In the genomic region with DNA sequence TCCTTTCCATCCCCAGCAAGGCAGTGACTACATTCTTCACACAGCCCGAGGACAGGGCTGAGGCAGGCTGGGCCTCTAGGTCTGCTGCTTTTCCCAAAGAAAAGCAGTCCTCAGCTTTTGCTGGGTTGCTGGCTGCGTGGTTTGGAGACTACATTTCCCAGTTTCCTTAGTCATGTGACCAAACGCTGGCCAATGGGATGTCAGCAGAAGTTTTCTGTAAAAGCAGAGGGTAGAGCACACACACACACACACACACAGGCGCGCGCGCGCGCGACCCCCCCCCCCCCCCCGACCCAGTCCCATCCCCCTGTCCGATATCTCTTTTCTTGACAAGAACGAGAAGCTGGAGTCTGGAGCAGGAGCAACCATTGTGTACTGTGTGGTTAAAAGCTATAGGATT, we compare ENCODE assay signal across 8 mouse cellular contexts. TPM values are rescaled to one million over a fixed set of nuclear protein-coding genes. Genes with fewer than 3 reads are reported as not detected.
DNase-seq lines count a peak whose midpoint lies in the region; ATAC-seq and TF ChIP-seq lines count a peak whose summit lies in the region.

No protein-coding gene starts in this region.

- dilution Hi-C loops in CH12.LX (cut with MboI; ENCODE audit: extremely low pct_ligation_motif_present, extremely low pct_unique_long_range_greater_than_20kb, low sequenced_read_pairs): no loop called here

- in situ Hi-C loops in CH12.LX (cut with MboI; ENCODE audit: low pct_ligation_motif_present, low pct_unique_long_range_greater_than_20kb, low sequenced_read_pairs): no loop called here

- H3K9me3 ChIP-seq in CH12.LX (replicated peaks; ENCODE audit: low read length): no peaks in the 10 kb centered on the region
- no peaks in the 10 kb centered on the region for H3K9me3 ChIP-seq in hindbrain, embryonic 10.5 days
- H3K9me3 ChIP-seq in neural tube, embryonic 15.5 days (replicated peaks): no peaks in the 10 kb centered on the region

- ATAC-seq in neural tube, embryonic 15.5 days (ENCODE audit: low FRiP score): peak; percentile 36; the same call in 1 of the 2 replicates

- TF ChIP-seq EP300 in CH12.LX (IDR thresholded peaks at IDR 0.05; ENCODE audit: low read length): no peak

- no peak for TF ChIP-seq RAD21 in CH12.LX (IDR thresholded peaks at IDR 0.05; ENCODE audit: low read depth, low read length)

- H3K27ac ChIP-seq in CH12.LX (ENCODE audit: insufficient read depth, low read depth): no peak overlapping the region
- peak overlapping the region; percentile 90 for H3K27ac ChIP-seq in hindbrain, embryonic 10.5 days
- peak overlapping the region; percentile 80 for H3K27ac ChIP-seq in layer of hippocampus, adult 2 months
- H3K27ac ChIP-seq in neural tube, embryonic 15.5 days (replicated peaks): peak overlapping the region; percentile 45; the same call in 1 of the 2 replicates

- no peak overlapping the region for H3K9ac ChIP-seq in CH12.LX (ENCODE audit: insufficient read depth, low read depth)
- peak overlapping the region; percentile 36; the same call in 1 of the 2 replicates for H3K9ac ChIP-seq in neural tube, embryonic 15.5 days (replicated peaks)

- H3K79me2 ChIP-seq in CH12.LX (replicated peaks; ENCODE audit: control insufficient read depth, extremely low read depth, insufficient read depth, poor library complexity, severe bottlenecking): no peaks in the 10 kb centered on the region

- peaks cover 3 to 14% of the 10 kb centered on the region in 2 experiments; a peak in 3 of 4 replicates for H3K4me1 ChIP-seq in CH12.LX (ENCODE audit: control insufficient read depth in 1 of 2, insufficient read depth in 2 of 2)
- peaks cover 91% of the 10 kb centered on the region for H3K4me1 ChIP-seq in hindbrain, embryonic 10.5 days (replicated peaks)
- peaks cover 26% of the 10 kb centered on the region for H3K4me1 ChIP-seq in neural tube, embryonic 15.5 days

- no peak overlapping the region for H3K4me2 ChIP-seq in CH12.LX (ENCODE audit: insufficient read depth, low read depth, poor library complexity, severe bottlenecking)
- H3K4me2 ChIP-seq in neural tube, embryonic 15.5 days: peak overlapping the region; percentile 59

- TF ChIP-seq CTCF in CH12.LX (conservative IDR thresholded peaks at IDR 0.05 in 1 of 2, IDR thresholded peaks at IDR 0.05 in 1 of 2; ENCODE audit: low read depth in 2 of 2, low read length in 2 of 2): no peak
- TF ChIP-seq CTCF in layer of hippocampus, adult 2 months (conservative IDR thresholded peaks at IDR 0.05): no peak

- DNase-seq in CH12.LX (ENCODE audit: extremely low read depth): no peak
- DNase-seq in brain, embryonic 18.5 days (ENCODE audit: low read depth, low spot score): peak; percentile 51
- DNase-seq in forelimb bud, embryonic 11.5 days (ENCODE audit: low read depth, low spot score): peak; percentile 74
- peak; percentile 81 for DNase-seq in hindbrain, embryonic 10.5 days (ENCODE audit: low spot score)
- DNase-seq in layer of hippocampus, adult 2 months (ENCODE audit: low spot score in 2 of 2): peak in 1 of 2 experiments; percentile 72
- peak; percentile 74 to 78 for DNase-seq in lung, adult 18-20 months
- DNase-seq in spleen, postnatal 36 days (ENCODE audit: low spot score in 2 of 2): no peak

- TF ChIP-seq POLR2A in CH12.LX (IDR thresholded peaks at IDR 0.05; ENCODE audit: low read depth, low read length): no peak

- H3K27me3 ChIP-seq in CH12.LX (replicated peaks): no peaks in the 10 kb centered on the region
- no peaks in the 10 kb centered on the region for H3K27me3 ChIP-seq in hindbrain, embryonic 10.5 days (ENCODE audit: insufficient read depth, poor library complexity, severe bottlenecking)
- H3K27me3 ChIP-seq in neural tube, embryonic 15.5 days (replicated peaks): no peaks in the 10 kb centered on the region

- H3K4me3 ChIP-seq in CH12.LX (replicated peaks in 1 of 3; ENCODE audit: low read depth in 2 of 3, low read length in 2 of 3, poor library complexity in 1 of 3): no peak overlapping the region
- H3K4me3 ChIP-seq in hindbrain, embryonic 10.5 days: peak overlapping the region; percentile 14
- H3K4me3 ChIP-seq in layer of hippocampus, adult 2 months: peak overlapping the region; percentile 32; the same call in 1 of the 2 replicates
- peak overlapping the region; percentile 25 for H3K4me3 ChIP-seq in neural tube, embryonic 15.5 days (replicated peaks)

- WGBS in hindbrain, embryonic 10.5 days: under 1% methylated on average over 13 of the region's 13 CpGs
- WGBS in neural tube, embryonic 15.5 days: 2% methylated on average over 6 of the region's 13 CpGs

- no peaks in the 10 kb centered on the region for H3K36me3 ChIP-seq in CH12.LX (replicated peaks in 1 of 2; ENCODE audit: control insufficient read depth in 1 of 2, insufficient read depth in 1 of 2, low read length in 1 of 2)
- no peaks in the 10 kb centered on the region for H3K36me3 ChIP-seq in hindbrain, embryonic 10.5 days
- H3K36me3 ChIP-seq in neural tube, embryonic 15.5 days: no peaks in the 10 kb centered on the region

TF ChIP-seq in CH12.LX, 34 proteins besides CTCF, POLR2A, EP300 and RAD21:
- TF ChIP-seq MAX (IDR thresholded peaks at IDR 0.05; ENCODE audit: low read length) (no peak), USF2 (conservative IDR thresholded peaks at IDR 0.05; ENCODE audit: low read depth, low read length) (0 out of 2 replicates have a peak, but pooled peaks have one; percentile 12)

RNA-seq across cellular contexts. Expression of a gene that starts 20.1 kb away (rescaled TPM):
- total RNA-seq in CH12.LX (2012; rRNA removed) (not detected in 2 replicates), CH12.LX (2014; rRNA removed) (not detected in 2 replicates)
- not detected in 2 replicates for polyA plus RNA-seq in CH12.LX (2012; ENCODE audit: insufficient read length, low read depth)
- 3.1 and 3.4 TPM in 2 replicates for polyA plus RNA-seq in hindbrain, embryonic 10.5 days (2016; fragmentation: Nextera tagmentation; extraction: Ambion mirVana)
- total RNA-seq in layer of hippocampus, adult 2 months (2021): 1 to 10 TPM; 4.9 to 5.4 TPM
- polyA plus RNA-seq in neural tube, embryonic 15.5 days (2015; fragmentation: Nextera tagmentation; extraction: Ambion mirVana): 1.5 and 2.2 TPM in 2 replicates

RNA-seq across cellular contexts. Expression of a gene that starts 24.3 kb away (rescaled TPM):
- total RNA-seq in CH12.LX (2012; rRNA removed) (66.1 and 71.4 TPM in 2 replicates), CH12.LX (2014; rRNA removed) (50.4 and 51.4 TPM in 2 replicates)
- 43.3 and 47.9 TPM in 2 replicates for polyA plus RNA-seq in CH12.LX (2012; ENCODE audit: insufficient read length, low read depth)
- polyA plus RNA-seq in hindbrain, embryonic 10.5 days (2016; fragmentation: Nextera tagmentation; extraction: Ambion mirVana): 125 and 134 TPM in 2 replicates
- total RNA-seq in layer of hippocampus, adult 2 months (2021): 10 to 100 TPM; 33.1 to 33.5 TPM
- polyA plus RNA-seq in neural tube, embryonic 15.5 days (2015; fragmentation: Nextera tagmentation; extraction: Ambion mirVana): 92.6 and 107 TPM in 2 replicates

RNA-seq across cellular contexts. Expression of a gene that starts 46.8 kb away (rescaled TPM):
- total RNA-seq in CH12.LX (2012; rRNA removed): 23.7 and 31.4 TPM in 2 replicates
- 21.9 and 22.6 TPM in 2 replicates for total RNA-seq in CH12.LX (2014; rRNA removed)
- 30.0 and 31.1 TPM in 2 replicates for polyA plus RNA-seq in CH12.LX (2012; ENCODE audit: insufficient read length, low read depth)
- 46.1 and 46.5 TPM in 2 replicates for polyA plus RNA-seq in hindbrain, embryonic 10.5 days (2016; fragmentation: Nextera tagmentation; extraction: Ambion mirVana)
- 10 to 100 TPM; 36.7 to 40.8 TPM for total RNA-seq in layer of hippocampus, adult 2 months (2021)
- polyA plus RNA-seq in neural tube, embryonic 15.5 days (2015; fragmentation: Nextera tagmentation; extraction: Ambion mirVana): 40.7 and 44.0 TPM in 2 replicates

RNA-seq across cellular contexts. Expression of a gene that starts 51.4 kb away (rescaled TPM):
- total RNA-seq in CH12.LX (2012; rRNA removed): not detected in 2 replicates
- total RNA-seq in CH12.LX (2014; rRNA removed): not detected in 2 replicates
- polyA plus RNA-seq in CH12.LX (2012; ENCODE audit: insufficient read length, low read depth): not detected in 2 replicates
- polyA plus RNA-seq in hindbrain, embryonic 10.5 days (2016; fragmentation: Nextera tagmentation; extraction: Ambion mirVana): 40.6 and 43.3 TPM in 2 replicates
- total RNA-seq in layer of hippocampus, adult 2 months (2021): 1 to 10 TPM; 1.4 to 2.5 TPM
- 1.8 and 2.7 TPM in 2 replicates for polyA plus RNA-seq in neural tube, embryonic 15.5 days (2015; fragmentation: Nextera tagmentation; extraction: Ambion mirVana)

Comparison
In these comparisons a context has a peak if more than half of its experiments do, and no peak if none do; other contexts are left out.
1. DNase-seq: peak in brain, embryonic 18.5 days (single experiment), forelimb bud, embryonic 11.5 days (single experiment), hindbrain, embryonic 10.5 days (single experiment) and lung, adult 18-20 months (2 of 2); none in CH12.LX (single experiment) and spleen, postnatal 36 days (0 of 2).
2. H3K4me3 ChIP-seq: peak in hindbrain, embryonic 10.5 days (single experiment), layer of hippocampus, adult 2 months (single experiment) and neural tube, embryonic 15.5 days (single experiment); none in CH12.LX (0 of 3).